Mouse (Mus musculus) neural tube, embryonic 14.5 days (tissue): ENCODE measurements around the gene Slc17a9. TPM values are rescaled to one million over a fixed set of nuclear protein-coding genes. Genes with fewer than 3 reads are reported as not detected.

Experiments used
- ATAC-seq: fragments of 200-750 bp; cut with Nextera tagmentation; 2 replicates; pipeline ENCODE4 v1.8.0; 2017; ENCODE audit warnings: low read depth, mild to moderate bottlenecking, moderate TSS enrichment, moderate library complexity
- H3K27ac ChIP-seq: fragments of 300-500 bp; sonication (generic); 2 replicates; pipeline ENCODE4 v1.5.1; 2014; ENCODE audit warnings: low read depth, mild to moderate bottlenecking, control low read depth, low read length, moderate library complexity, mixed read lengths
- H3K27me3 ChIP-seq: fragments of 300-500 bp; sonication (generic); 2 replicates; pipeline ENCODE4 v1.6.1; 2014; ENCODE audit warnings: low read length; ENCODE audit not compliant: control insufficient read depth, insufficient read depth
- H3K36me3 ChIP-seq: fragments of 300-500 bp; sonication (generic); 2 replicates; pipeline ENCODE4 v1.6.1; 2014; ENCODE audit warnings: low read length, mixed read lengths; ENCODE audit not compliant: control insufficient read depth, insufficient read depth
- H3K4me1 ChIP-seq: fragments of 300-500 bp; sonication (generic); 2 replicates; pipeline ENCODE4 v1.6.1; 2014; ENCODE audit warnings: low read length; ENCODE audit not compliant: control insufficient read depth, insufficient read depth
- H3K4me2 ChIP-seq: fragments of 300-500 bp; sonication (generic); 2 replicates; pipeline ENCODE4 v1.6.1; 2014; ENCODE audit warnings: mild to moderate bottlenecking, low read depth, low read length, control low read depth
- H3K4me3 ChIP-seq: fragments of 300-500 bp; sonication (generic); 2 replicates; pipeline ENCODE4 v1.5.1; 2014; ENCODE audit warnings: low read depth, low read length, control low read depth, mixed read lengths
- H3K9ac ChIP-seq: fragments of 300-500 bp; sonication (generic); replicated peaks from 2 replicates; pipeline ENCODE4 v1.6.1; 2014; ENCODE audit warnings: low read depth, mild to moderate bottlenecking, control low read depth, low read length, mixed read lengths
- H3K9me3 ChIP-seq: fragments of 300-500 bp; sonication (generic); 2 replicates; pipeline ENCODE4 v1.6.1; 2016; ENCODE audit warnings: low read length; ENCODE audit not compliant: control insufficient read depth
- WGBS: fragments of 180-500 bp; shearing (Covaris S2); extraction: QIAGEN DNeasy Blood & Tissue Kit; methylation state at CpG from one replicate; pipeline ENCODE4 v1.1.7; 2014; 5-methylcytosine and 5-hydroxymethylcytosine counted together
- polyA plus RNA-seq: library from polyadenylated mRNA; unstranded; fragments of >200 nt; fragmentation: Nextera tagmentation; extraction: Ambion mirVana; gene quantifications from 2 replicates; pipeline ENCODE4 v1.2.1, GENCODE M21; 2014

Gene Slc17a9
- polyA plus RNA-seq, 1 experiment from 2014 or later, result 0.21 TPM

GRCm38 (mm10) chr2:180741421-180741820 lies 16.4 kb downstream of the Slc17a9 start:
- Histone ChIP-seq H3K4me1 (no peaks in the 10 kb centered on the region), H3K9me3 (no peaks in the 10 kb centered on the region), H3K27ac (no peak overlapping the region), H3K36me3 (no peaks in the 10 kb centered on the region), H3K4me3 (no peak overlapping the region), H3K4me2 (no peak overlapping the region), H3K9ac (no peak overlapping the region), H3K27me3 (no peaks in the 10 kb centered on the region)
- WGBS, result 84% methylated on average over 7 of the region's 7 CpGs
- ATAC-seq, result no peak

- ATAC-seq, result no peak
- Histone ChIP-seq H3K4me3 (no peak overlapping the region), H3K4me2 (no peak overlapping the region), H3K4me1 (no peaks in the 10 kb centered on the region), H3K27ac (no peak overlapping the region), H3K27me3 (no peaks in the 10 kb centered on the region), H3K36me3 (no peaks in the 10 kb centered on the region), H3K9me3 (no peaks in the 10 kb centered on the region), H3K9ac (no peak overlapping the region)
- 87% methylated on average over 6 of the region's 6 CpGs for WGBS
These were observed 17.8 kb downstream of the Slc17a9 start for GRCm38 (mm10) chr2:180742820-180743219.

- no peaks in the 10 kb centered on the region for H3K27me3 ChIP-seq
- no peaks in the 10 kb centered on the region for H3K4me1 ChIP-seq
- no peaks in the 10 kb centered on the region for H3K36me3 ChIP-seq
- no peak overlapping the region for H3K4me3 ChIP-seq
- H3K4me2 ChIP-seq, result no peak overlapping the region
- no peaks in the 10 kb centered on the region for H3K9me3 ChIP-seq
- 87% methylated on average over 2 of the region's 2 CpGs for WGBS
- H3K9ac ChIP-seq, result no peak overlapping the region
- ATAC-seq, result no peak
- H3K27ac ChIP-seq, result no peak overlapping the region
These were observed 18.3 kb downstream of the Slc17a9 start for GRCm38 (mm10) chr2:180743321-180743720.

GRCm38 (mm10) chr2:180745248-180745927 lies 20.3 kb downstream of the Slc17a9 start:
- H3K27ac ChIP-seq, result no peak overlapping the region
- H3K27me3 ChIP-seq, result no peaks in the 10 kb centered on the region
- H3K36me3 ChIP-seq, result no peaks in the 10 kb centered on the region
- no peak overlapping the region for H3K4me2 ChIP-seq
- peak; percentile 63 for ATAC-seq
- H3K4me1 ChIP-seq, result no peaks in the 10 kb centered on the region
- H3K4me3 ChIP-seq, result no peak overlapping the region
- no peak overlapping the region for H3K9ac ChIP-seq
- WGBS, result 36% methylated on average over 17 of the region's 17 CpGs
- H3K9me3 ChIP-seq, result no peaks in the 10 kb centered on the region

- 12% methylated on average over 5 of the region's 5 CpGs for WGBS
- Histone ChIP-seq H3K9ac (no peak overlapping the region), H3K9me3 (no peaks in the 10 kb centered on the region), H3K4me1 (no peaks in the 10 kb centered on the region), H3K27ac (no peak overlapping the region), H3K4me2 (no peak overlapping the region), H3K4me3 (no peak overlapping the region), H3K27me3 (no peaks in the 10 kb centered on the region), H3K36me3 (no peaks in the 10 kb centered on the region)
- peak; percentile 56 for ATAC-seq
These were observed 21.6 kb downstream of the Slc17a9 start for GRCm38 (mm10) chr2:180746569-180747192.

GRCm38 (mm10) chr2:180748904-180749303 lies 23.8 kb downstream of the Slc17a9 start:
- WGBS, result 66% methylated on average over 5 of the region's 5 CpGs
- Histone ChIP-seq H3K9ac (no peak overlapping the region), H3K4me2 (no peak overlapping the region), H3K9me3 (no peaks in the 10 kb centered on the region), H3K4me3 (no peak overlapping the region), H3K27ac (no peak overlapping the region), H3K27me3 (no peaks in the 10 kb centered on the region), H3K36me3 (no peaks in the 10 kb centered on the region), H3K4me1 (no peaks in the 10 kb centered on the region)
- ATAC-seq, result no peak

- Histone ChIP-seq H3K4me3 (no peak overlapping the region), H3K4me1 (no peaks in the 10 kb centered on the region), H3K27ac (no peak overlapping the region), H3K4me2 (no peak overlapping the region), H3K9me3 (no peaks in the 10 kb centered on the region), H3K9ac (no peak overlapping the region), H3K27me3 (no peaks in the 10 kb centered on the region), H3K36me3 (no peaks in the 10 kb centered on the region)
- no peak for ATAC-seq
- 28% methylated on average over 5 of the region's 5 CpGs for WGBS
These were observed 30.1 kb downstream of the Slc17a9 start for GRCm38 (mm10) chr2:180754976-180755688.

GRCm38 (mm10) chr2:180755896-180756295 lies 30.8 kb downstream of the Slc17a9 start:
- WGBS, result 4% methylated on average over 8 of the region's 8 CpGs

GRCm38 (mm10) chr2:180756786-180757185 lies 31.7 kb downstream of the Slc17a9 start:
- Histone ChIP-seq H3K27me3 (no peaks in the 10 kb centered on the region), H3K4me1 (no peaks in the 10 kb centered on the region), H3K4me2 (no peak overlapping the region), H3K36me3 (no peaks in the 10 kb centered on the region), H3K4me3 (no peak overlapping the region), H3K9me3 (no peaks in the 10 kb centered on the region), H3K27ac (no peak overlapping the region), H3K9ac (no peak overlapping the region)
- ATAC-seq, result no peak
- 18% methylated on average over 2 of the region's 2 CpGs for WGBS

More at GRCm38 (mm10) chr2:180755896-180756295, 30.8 kb downstream of the Slc17a9 start:
- Histone ChIP-seq H3K36me3 (no peaks in the 10 kb centered on the region), H3K4me1 (no peaks in the 10 kb centered on the region), H3K27ac (no peak overlapping the region), H3K9ac (no peak overlapping the region), H3K4me3 (no peak overlapping the region), H3K4me2 (no peak overlapping the region), H3K27me3 (no peaks in the 10 kb centered on the region), H3K9me3 (no peaks in the 10 kb centered on the region)
- no peak for ATAC-seq
